Mouse (Mus musculus): ENCODE results near the gene Olfr1191-ps1.
"Not testable (repeated sequence)": the region's sequence is repeated elsewhere in the genome, so short reads cannot be mapped to it uniquely, and the experiment has no call there.

The Olfr1191-ps1 gene

GRCm38 (mm10) chr2:88640242-88640641 lies at the start of gene Olfr1191-ps1:
Olfr1191-ps1 (plus strand) TSS chr2:88640542.
- DNase-seq (ENCODE audit: low spot score in 2 of 2) = not testable (repeated sequence)

DNA sequence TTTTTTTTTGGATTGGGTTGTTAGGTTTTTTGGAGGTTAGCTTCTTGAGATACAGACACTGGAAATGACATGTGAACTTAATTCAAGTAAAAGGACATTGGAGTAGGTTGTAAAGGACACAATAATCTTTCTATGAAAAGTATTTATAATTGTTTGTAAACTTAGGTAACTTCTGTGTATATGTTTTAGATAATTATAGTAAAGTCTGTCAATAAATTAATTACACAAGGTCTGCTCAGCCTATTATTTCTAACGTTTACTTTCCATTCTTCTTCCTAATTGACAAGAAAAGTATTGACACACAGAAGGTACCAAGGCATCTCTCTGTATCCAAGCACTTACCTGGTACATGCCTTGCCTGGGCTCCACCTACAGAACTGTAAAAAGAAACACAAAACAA lies 7.9 kb downstream of the Olfr1191-ps1 start, which contains the start of gene Olfr1192-ps1:
Olfr1192-ps1 (plus strand) TSS at position 301 of the 400 bp plus-strand sequence.
- no peak for DNase-seq (ENCODE audit: low spot score in 2 of 2)

GRCm38 (mm10) chr2:88675328-88675727 lies 35.0 kb downstream of the Olfr1191-ps1 start, which contains the start of gene Olfr1193:
Olfr1193 (plus strand) TSS chr2:88675628.
- not testable (repeated sequence) for DNase-seq (ENCODE audit: low spot score in 2 of 2)

DNA sequence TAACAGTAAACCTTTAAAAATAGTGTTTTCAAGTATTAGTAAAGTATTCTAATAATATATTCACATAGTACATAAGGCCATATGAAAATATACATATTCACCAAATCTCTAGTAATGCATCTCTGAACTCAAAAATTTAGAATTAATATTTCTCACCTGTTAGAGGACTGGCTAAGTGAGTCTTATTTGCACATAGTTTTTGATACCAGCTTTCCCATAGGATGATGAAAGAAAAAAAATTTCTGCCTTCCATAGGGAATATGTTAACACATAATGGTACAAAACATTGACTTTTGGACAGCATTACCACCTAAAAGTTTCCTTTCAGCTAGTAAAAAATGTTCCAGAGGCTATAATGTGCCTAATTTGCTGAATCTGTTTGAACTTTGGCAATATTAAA lies 48.7 kb downstream of the Olfr1191-ps1 start, which contains the start of gene Olfr1195:
Olfr1195 (minus strand) TSS at position 101 of the 400 bp plus-strand sequence.
- DNase-seq (ENCODE audit: low spot score in 2 of 2) = no peak

Data from spleen, postnatal 10 days (tissue).